In the genomic region with DNA sequence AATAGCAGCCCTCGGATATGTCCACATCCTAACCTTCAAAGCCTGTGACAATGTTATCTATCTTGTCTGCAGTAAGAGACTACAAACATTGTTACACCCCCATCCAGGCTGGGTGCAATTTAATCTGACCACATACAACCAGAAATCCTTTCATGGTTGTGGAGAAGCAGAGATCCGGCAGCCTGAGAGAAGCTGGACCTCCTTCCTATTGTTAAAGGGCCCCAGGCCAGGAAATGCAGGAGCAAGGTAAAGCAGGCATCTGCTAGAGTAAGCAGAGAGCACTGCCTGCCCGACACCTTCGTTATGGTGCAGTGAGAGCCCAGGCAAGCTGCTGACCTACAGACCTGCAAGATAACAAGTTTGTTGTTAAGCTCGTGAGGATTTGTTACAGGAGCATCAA, we compare ENCODE assay signal across 20 mouse cellular contexts. TPM values are rescaled to one million over a fixed set of nuclear protein-coding genes. Genes with fewer than 3 reads are reported as not detected.
"Had no signal": no experiment of that assay in that cellular context is flagged by ENCODE, and none has a peak within 500 bp of the region (broad histone marks: within the 10 kb centered on the region; RNA-seq: fewer than 3 reads in every experiment).

No protein-coding gene starts in this region.

- H3K4me1 ChIP-seq: liver, embryonic 15.5 days; midbrain, embryonic 13.5 days; neural tube, embryonic 12.5 days had no signal

- DNase-seq: kidney, adult 9 months; kidney, postnatal 36 days; layer of hippocampus, adult 9-11 months; lung, adult 2 months; lung, postnatal 36 days; thymus, adult 2 months; thymus, postnatal 25 days had no signal

- H3K4me2 ChIP-seq: liver, embryonic 11.5 days; liver, embryonic 15.5 days; midbrain, embryonic 13.5 days; neural tube, embryonic 12.5 days had no signal

- ATAC-seq: lung, postnatal 0 days; midbrain, embryonic 13.5 days had no signal

- H3K4me3 ChIP-seq: liver, embryonic 15.5 days; midbrain, embryonic 13.5 days; myocyte; neural tube, embryonic 12.5 days had no signal

- H3K9me3 ChIP-seq: liver, embryonic 15.5 days; neural tube, embryonic 12.5 days had no signal

- H3K27me3 ChIP-seq: liver, embryonic 15.5 days; midbrain, embryonic 13.5 days; neural tube, embryonic 12.5 days had no signal

- H3K27ac ChIP-seq: kidney, postnatal 0 days; liver, embryonic 15.5 days; midbrain, embryonic 13.5 days; neural tube, embryonic 12.5 days had no signal

- H3K36me3 ChIP-seq: liver, embryonic 15.5 days; midbrain, embryonic 13.5 days; neural tube, embryonic 12.5 days had no signal

- H3K9ac ChIP-seq: liver, embryonic 15.5 days; midbrain, embryonic 13.5 days; neural tube, embryonic 12.5 days had no signal

RNA-seq across cellular contexts. Expression of gene Gm10322, which starts 59.3 kb away (rescaled TPM):
- total RNA-seq: layer of hippocampus, adult 18-20 months; left cerebral cortex, postnatal 36 days; megakaryocyte progenitor cell, adult 5-6 weeks; midbrain, postnatal 0 days; neutrophil, adult 5-6 weeks had no signal
- polyA plus RNA-seq: limb, embryonic 14.5 days; liver, embryonic 11.5 days; liver, embryonic 15.5 days; lung, adult 2 months; lung, postnatal 0 days; midbrain, embryonic 13.5 days; midbrain, postnatal 0 days; neural tube, embryonic 12.5 days had no signal
